Mouse (Mus musculus): ENCODE data around the gene Col6a2.

Gene Col6a2

DNA sequence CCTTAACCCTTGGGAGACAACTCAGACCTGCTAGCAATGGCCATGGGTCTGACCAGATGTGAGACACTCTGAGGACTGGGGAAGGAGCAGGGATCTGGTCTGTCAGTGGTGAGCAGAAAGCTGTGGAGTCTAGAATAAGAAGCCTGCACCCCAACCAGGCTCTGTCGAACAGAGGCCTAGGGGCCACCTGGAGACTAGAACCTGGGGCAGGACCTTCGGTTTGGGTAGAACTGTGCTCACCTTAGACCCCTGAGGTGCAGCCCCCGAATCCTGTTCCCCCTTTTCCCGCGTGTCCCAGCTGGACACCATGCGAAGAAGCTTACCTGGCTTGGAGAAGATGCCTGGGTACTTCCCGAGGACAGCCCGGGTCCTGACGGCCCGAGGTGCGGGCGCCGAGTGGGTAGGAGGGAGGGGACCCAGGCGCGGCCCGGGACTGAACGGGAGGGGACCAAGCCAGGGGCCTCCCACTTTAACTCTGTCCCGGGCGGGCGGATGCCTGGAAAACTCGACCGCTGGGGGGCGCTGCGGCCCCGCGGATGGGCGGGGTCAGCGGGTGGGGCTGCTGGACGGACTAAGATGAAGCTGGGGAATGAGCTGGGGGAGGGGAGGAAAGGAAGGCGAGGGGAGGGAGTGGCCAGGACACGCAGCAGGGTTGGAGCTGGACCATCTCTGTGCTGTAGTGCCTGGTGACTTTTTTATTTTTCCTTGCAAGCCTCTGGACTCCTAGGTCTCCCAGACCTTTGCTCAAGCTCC is at the start of gene Col6a2:
Col6a2 (minus strand) TSS at position 703 of the 753 bp plus-strand sequence.
- DNase-seq: peak; percentile 87 to 91

DNA sequence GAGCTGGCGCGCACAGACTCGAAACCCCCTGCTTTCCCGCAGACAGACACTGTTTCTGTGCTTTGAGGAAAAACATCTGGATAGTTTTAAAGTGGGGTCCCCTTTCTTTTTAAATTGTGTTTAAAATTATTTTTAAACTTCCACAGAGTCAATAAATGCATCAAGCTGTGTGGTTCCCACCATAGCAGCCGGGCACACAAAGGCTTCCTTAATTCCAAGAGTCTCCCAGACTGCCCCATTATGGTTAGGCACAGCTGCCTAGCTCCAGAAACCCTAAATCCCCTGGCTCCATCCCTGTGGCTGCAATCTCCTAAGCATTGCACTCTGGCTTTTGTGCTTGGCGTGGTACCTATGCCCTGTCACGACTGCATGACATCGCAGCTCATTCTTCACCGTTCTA is 48.5 kb upstream of the Col6a2 start:
- DNase-seq: no peak

DNA sequence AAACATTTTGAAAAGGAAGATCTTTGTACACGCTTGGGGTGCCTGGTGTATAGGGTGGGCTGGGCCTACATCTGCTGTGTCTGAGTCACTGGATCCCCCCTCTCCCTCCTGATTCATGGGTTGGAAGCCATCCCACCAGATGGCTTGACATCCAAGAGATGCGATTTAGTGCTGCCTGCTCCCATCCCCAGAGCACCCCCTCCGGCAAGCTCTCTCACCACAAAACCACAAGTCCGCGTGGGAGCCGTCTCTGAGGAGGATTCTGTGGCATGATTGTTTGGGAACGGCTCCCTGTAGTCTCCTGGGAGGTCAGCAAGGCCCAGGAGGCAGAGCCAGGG is 45.5 kb upstream of the Col6a2 start:
- no peak for DNase-seq

DNA sequence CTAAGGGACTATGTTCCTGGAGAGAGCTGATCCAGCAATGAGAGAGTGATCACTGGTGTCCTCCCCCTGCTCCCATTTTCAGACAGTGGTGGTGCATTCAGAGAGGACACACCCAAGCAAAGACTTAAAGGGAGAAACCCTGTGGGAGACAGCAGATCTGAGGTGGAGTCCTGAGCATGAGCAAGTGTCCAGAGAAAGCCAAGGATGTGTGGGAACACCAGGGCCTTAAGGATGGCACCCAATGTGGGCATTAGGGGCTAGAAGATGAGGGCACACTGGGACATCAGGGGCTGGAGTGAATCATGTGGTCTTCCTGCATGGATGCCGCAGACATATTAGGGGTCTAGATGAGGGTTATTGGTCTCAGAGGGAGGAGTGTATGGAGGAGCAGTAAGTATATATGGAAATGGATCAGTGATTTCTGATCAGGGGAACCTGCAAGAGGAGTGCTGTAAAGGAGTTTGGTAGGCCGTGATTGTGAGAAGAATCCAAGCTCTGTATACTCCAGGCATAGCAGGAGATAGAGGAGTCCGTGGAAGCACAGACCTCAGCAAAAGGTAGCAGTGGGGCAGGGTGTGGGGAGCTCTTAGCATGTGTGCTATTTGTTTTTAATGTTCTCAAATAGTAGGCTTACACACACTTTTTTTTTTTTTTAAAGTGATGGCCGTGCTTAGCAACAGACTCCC is 45.0 kb upstream of the Col6a2 start:
- no peak for DNase-seq

DNA sequence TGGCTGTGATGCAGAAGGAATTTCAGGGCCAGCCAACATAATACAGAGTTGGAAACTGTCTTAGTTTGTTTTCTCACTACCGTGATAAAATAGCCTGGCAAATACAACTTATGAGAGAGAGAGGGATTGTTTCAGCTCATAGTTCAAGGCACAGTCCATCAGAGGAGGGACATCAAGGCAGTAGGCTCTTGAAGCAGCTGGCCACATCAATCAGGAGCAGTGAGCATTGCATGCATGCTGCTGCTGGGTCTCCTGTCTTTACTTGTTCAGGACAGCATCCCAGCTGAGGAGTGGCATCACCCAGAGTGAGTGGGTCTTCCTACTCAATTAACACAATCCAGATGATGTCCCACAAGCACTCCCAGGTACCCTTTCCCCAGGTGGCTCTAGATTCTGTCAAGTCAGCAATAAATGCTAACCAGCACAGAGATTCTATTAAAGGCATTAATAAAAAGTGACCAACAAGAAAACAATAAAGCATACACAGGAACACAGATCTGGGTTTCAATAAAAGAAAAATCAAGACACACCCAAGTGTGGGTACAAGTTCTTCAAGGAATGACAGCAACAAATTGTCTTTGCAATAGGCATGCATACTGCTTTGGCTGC is 43.9 kb upstream of the Col6a2 start:
- no peak for DNase-seq

DNA sequence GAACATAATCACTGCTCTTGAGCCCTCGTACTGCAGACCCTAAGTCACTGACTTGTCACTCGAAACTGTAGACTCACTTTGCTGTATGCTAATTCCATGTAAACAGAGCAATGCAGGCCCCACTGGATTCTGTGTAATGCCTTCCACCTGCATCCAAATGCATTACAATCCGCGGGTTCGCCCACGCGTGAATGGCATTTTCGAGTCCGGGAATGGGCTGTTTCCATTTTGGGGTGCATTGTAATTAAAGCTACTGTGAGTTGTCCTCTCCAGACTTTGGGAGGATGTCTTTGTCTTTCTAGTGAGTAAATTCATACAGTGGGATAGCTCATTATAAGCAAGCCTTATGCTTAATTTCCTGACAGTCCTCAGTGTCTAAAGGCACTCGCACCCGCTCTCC is 42.1 kb upstream of the Col6a2 start:
- no peak for DNase-seq

DNA sequence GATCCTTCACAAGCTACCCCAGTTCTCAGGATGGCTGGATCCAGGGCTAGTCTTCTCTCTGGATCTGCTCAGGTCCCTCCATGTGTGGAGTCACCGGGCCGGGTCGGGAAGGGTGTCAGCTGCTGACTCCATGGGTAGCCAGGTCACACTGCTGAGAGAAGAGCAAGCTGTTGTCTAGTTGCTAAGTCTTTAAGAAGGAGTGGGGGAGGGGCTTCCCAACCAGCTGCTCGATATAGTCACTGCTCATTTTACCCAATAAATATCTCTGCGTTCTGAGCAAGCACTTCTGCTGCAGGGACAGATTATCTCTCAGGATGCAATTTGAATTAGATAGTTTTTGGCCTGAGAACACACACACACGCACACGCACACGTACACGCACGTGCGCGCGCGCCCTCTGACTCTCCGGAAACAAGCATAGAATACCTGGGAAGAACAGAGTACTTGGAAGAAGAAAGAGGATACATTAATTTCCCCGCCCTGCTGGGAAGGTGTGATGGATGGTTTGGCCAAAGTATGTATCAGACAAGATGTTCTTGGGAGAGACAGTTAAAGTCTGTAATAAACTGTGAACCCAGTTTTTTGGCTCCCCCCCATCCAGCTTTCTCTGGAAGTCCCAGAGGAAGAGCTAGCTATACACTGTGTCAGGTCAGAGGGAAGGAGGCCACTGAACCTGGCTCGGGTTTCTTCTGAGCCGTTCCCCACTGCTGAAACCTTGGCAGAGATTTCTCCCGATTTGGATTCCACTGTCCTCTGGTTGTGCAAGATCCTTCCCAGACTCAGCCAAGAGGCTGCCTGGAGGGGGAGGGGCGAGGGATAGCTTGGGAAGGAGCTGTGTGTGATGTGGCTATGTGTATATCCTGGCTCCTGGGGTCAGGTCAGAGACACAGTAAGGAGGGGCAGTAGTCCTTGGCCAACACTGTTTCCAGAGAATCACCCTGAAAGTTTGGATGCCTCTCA is 41.0 kb upstream of the Col6a2 start:
- peak; percentile 76 to 80 for DNase-seq

DNA sequence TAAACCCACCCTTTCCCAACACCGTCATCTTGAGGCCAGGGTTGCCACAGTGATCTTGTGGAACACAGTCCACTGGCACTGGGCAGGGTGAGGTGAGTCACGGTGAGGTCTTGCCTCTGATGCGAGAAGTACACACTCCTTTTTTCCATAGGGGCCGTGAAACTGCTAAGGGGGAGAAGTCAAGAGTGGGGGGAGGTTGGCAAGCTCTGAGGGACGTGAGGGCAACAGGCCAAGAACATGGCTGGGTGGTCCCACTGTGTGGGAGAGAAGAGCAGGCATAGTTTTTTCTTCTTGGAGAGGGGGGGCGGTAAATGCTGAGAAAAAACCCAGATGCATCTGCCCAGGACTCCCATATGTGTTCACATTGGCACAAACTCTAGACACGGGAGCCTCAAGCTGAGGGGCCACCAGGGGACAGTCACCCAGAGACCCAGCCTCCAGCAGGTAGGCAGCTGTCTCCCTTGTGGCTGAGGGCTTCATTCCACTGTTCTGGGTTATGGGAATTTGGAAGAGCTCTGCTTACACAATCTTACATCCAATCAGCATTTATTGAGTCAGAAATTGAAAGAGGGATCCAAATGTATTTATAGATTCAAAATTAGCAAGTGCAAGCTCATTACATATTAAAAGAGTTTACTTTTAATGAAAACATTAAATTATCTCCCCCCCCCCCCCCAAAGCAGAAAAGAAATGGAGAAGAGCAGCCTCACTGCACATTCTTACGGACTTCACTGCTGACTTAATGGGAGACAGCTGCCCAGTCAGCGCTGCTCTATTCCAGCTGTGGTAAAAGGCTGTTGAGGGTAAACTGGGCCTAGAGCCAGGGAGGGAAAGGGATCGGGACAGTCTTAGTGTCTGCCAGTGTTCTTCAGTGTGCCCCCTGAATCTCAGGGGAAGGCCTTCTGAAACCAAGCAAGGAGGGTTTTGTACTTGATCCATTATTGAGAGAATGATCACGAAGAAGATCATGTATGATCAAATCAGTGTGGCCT is 30.2 kb upstream of the Col6a2 start:
- no peak for DNase-seq

DNA sequence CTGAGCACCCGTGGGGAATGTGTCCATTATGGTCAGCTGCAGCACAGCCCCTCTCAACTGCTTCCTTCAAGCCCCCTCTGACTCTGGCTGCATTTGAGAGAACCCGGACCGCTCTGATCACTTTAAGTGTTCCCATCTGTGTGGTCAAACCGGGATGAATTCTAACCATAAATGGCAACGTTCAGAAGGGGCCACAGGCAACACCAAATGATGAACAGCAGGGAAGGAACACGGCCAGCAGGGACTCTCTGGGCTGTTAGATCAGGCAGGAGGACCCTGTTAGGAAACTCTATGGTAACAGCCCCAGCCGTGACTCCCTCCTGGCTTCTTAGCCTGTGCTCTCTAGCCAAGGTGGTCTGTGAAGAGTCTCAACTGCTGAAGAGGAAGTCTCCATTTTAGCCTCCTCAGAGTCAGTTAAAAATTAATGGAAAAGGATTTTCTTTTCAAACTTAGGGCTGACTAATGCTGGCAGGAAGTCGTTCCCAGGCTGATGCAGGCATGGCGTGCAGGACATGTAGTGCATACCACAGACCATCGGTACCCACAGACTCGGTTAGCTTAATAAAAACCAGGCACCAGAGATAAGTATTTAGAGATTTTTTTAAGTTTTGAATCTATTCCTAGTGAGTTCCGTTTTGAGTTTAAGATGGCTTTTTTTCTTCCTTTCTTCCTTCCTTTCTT is 27.4 kb upstream of the Col6a2 start:
- peak in 1 of 2 experiments; percentile 63 for DNase-seq

DNA sequence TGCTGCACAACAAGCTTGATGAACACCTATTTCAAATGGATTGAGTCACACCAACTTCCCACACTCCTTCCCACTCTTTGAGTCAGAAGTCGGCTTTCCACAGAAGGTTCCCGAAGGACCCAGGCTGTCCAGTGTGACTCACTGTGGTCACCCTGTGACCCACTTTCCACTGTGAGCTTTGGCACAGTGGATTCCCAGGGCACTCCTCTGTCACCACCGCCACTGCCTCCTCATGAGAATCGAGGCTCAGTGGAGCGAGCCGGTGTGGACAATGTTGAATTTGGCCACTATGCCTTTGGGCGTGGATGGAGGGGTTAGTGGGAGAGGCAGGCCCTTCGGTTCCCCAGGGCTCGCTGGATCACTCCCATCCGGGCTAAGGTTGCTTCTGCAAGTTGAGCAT is 25.3 kb upstream of the Col6a2 start:
- no peak for DNase-seq

DNA sequence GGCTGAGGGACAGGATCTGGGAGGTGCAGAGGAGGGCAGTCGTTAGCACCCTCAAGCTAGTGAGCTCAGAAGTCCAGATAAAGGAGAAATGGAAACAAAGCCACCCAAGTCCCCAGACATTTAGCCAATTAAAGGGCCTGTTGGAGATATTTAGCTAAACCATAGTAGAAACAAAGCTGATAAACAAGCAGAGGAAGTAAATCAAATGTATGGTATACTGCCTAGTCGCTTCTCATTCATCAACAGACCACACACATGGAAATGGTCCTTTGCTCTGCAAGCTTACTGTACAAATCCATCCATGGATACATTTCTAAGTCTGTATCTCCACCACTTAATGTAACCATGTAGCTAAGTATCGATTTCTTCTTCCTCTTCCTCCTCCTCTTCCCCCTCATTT is 24.0 kb upstream of the Col6a2 start:
- DNase-seq: no peak

DNA sequence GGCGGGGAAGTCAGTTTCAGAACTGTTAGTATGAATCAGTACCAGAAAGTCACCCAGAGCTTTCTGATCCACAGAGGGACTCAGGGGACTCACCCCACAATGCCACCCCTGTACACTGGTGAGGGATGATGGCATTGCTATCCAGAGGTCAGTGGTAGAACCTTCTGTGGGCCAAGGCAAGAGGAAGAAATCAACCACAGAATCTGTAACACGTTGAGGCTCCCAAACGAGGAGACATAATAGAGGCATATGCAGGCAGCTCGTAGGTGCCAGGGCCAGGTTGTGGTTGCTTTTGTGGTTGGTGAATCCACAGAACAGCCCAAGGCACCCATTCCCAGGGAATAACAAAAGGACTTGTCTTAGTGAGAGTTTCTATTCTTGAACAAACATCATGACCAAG is 22.3 kb upstream of the Col6a2 start:
- no peak for DNase-seq

DNA sequence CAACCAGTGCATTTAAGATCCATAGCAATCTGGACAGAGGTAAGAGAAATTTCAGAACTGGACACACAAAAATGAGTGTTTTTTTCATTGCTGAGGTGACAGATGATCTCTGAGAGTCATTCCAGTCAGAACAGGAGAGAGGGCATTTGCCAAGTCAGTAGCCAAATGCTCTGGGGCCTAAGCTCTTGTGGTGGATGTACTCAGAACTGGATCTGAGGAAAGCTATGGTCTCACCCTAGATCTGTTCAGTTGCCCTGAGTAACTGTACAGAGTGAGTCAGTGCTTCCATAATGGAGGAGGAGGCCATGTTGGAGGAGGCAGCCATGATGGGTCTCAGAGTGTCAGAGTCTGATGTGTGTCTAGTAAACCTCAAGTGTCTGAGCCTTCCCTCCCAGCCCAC is 21.6 kb upstream of the Col6a2 start:
- no peak for DNase-seq

DNA sequence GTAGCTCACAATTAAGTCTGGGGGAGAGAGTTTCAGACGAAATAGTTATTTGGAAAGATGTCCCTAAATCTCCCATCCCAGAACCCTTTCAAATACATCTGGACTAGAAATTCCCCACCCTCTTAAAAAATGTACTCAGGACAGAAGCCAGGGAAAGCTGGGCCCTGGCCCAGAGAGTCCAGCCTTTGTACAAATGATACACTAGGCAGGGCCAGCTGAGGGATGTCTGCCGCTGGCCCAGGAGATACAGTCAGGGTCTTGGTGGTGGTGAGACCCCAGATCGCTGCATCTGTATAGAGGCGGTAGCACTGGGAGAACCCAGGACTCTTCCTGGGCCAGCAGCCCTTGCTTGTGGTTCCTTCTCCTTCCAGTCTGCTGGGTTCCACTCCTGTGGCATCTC is 20.6 kb upstream of the Col6a2 start:
- peak in 1 of 2 experiments; percentile 42 for DNase-seq

DNA sequence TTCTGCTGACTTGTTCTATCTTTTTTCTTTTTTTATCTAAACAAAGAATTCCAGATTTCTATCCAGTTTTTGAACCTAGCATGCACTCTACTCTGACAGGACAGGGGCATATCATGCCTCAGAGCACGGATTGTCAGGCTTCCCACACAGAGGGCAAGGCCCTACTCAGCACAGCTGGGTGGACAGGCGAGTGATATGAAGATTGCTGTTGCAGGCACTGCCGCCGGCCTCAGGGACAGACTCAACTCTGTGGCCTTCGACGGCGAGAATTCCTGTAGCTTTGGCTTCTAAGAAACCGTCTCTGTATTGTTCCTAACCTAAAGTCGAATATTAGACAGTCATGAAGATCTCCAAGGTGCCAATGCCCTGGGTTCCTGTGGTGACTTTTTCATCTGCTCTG is 20.0 kb upstream of the Col6a2 start:
- no peak for DNase-seq

DNA sequence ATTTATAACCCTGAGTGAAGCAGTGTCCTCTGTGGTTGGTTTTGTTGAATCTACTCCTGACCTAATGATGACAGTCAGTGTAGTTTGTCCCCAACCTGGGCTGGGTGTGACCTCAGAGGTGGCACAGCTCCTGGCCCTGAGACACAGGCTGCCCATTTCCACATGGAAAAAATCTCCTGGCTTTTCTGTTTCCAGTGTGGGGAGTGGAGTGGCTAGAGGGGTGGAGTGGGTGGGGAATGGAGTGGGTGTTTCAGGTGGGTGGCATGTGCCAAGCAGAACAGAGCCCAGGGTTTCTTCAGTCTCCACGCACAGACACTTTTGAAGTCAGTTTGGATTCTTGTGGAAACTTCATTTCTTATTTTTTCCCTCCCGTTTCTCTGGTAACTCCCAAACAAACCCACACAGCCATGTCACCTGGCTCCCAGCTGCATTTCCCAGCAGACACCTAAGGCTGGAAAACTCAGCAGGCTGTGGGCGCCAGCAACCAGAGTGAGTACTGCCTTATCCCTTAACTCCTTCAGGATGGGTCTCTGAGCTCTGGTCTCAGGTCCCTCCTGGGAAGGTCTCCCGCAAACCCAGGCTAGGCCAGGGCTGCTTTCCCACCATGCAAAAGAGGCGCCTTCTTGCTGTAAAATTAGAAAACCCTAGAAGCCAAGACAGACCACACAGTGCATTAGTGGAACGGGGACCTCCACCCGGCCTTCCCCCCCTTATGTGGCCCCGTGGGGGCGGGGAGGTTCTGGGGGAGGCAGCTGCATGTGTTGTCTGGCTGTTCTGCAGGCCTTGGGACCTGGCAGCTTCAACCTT is 19.4 kb upstream of the Col6a2 start:
- DNase-seq: no peak

DNA sequence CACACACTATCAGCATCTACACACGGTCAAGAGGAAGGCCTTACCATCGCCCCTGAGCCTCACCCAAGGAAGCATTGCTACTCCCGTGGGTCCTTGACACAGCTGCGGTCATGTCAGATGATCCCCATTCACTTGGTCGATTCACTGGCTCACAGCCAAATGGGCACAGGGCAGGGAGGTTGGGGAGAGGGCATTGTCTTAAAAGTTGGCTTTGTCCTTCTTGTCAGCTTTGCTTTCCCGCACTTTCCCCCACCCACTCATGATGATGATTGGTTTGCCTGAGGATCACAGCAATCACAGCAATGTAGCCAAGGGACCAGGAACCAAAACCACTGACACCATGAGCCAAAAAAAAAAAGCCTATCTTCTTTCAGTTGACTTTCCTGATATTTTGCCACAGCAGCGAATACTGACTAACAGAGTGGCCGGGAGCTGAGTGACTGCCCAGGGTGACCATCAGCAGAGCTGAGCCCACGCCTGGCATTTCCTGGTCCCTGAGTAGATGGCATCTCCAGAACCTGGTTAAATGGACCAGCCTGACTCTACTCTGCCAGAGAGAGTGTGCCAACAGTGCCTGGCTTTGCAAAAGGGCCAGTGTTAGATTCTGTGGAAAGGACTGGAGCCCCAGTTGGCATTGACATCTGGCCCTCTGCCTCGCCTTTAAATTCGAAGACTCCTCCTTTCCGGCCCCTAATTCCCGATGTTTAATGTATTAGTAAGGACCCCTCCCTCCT is 18.6 kb upstream of the Col6a2 start:
- DNase-seq: no peak

DNA sequence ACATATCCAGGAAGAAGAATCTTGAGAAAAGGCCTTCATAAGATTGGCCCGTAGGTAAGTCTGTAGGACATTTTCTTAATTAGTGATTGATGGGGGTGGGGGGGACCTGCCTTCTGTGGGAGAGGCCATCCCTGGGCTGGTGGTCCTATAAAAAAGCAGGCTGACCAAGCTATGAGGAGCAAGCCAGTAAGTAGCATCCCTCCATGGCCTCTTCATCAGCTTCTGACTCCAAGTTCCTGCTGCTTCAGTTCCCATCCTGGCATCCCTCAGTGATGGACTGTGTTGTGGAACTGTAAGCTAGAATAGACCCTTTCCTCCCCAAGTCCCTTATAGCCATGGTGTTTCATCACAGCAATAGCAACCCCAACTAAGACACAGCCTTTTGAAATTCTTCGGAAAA is 16.5 kb upstream of the Col6a2 start:
- no peak for DNase-seq

DNA sequence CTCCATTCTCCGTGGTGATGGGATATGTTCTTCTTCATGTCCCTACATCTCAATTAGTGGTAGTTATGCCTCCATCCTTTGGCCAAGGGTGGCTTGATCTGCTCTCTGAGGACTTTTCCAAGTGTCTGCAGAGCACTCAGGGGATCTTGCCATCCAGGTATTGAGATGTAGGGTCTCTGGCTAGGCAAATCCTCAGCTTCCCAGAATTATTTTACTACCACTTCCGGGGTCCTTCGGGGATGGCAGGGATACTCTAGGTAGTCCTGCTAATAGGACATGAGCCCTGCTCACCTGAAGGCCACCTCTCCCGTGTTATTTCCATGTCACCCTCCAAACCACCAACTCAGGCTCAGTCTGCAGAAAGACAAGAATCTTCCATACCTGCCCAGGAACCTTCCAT is 13.2 kb upstream of the Col6a2 start:
- no peak for DNase-seq

DNA sequence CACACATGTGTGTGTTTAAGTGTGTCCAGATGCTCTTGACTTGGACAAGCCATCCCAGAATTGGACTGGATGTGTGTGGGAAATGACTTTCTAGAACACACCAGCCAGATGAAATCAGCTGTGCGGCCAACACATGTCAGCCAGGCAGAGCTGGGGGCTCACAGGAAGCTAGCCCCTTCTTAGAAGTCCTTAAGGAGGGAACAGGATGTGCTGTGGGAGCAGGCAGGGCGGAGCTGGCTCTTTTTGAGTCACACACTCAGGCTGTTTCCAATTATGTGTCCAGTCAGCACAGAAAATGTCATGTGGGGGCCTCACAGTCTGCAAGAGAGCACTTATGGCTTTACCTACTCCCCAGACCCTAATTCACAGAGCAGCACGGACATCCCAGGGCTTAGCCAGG is 12.6 kb upstream of the Col6a2 start:
- peak in 1 of 2 experiments; percentile 52 for DNase-seq

Measured in lung, adult 18-20 months (tissue).